Mouse (Mus musculus): Measurements from ENCODE around the gene Tsc22d1. TPM values are rescaled to one million over a fixed set of nuclear protein-coding genes. Genes with fewer than 3 reads are reported as not detected.

Gene Tsc22d1
- total RNA-seq, 2 experiments from 2014 or later: 567 to 576 TPM

- peak; percentile 72 to 78 for DNase-seq (ENCODE audit: low spot score in 2 of 2)
Measured at GRCm38 (mm10) chr14:76556031-76556851, 141.5 kb downstream of the Tsc22d1 start.

- no peak for DNase-seq (ENCODE audit: low spot score in 2 of 2)
Measured at GRCm38 (mm10) chr14:76556852-76557208, 142.1 kb downstream of the Tsc22d1 start, which contains the start of gene Serp2. Serp2 (minus strand) TSS chr14:76556889.

Other genes with a start within 250 kb of the Tsc22d1 start
- 100 to 1,000 TPM; 138 to 146 TPM for gene Serp2, start 141.9 kb downstream of the Tsc22d1 start, total RNA-seq (2021)